Mouse (Mus musculus) erythroblast, adult 5-6 weeks (primary cell): ENCODE results near the gene Psmd9. TPM values are rescaled to one million over a fixed set of nuclear protein-coding genes. Genes with fewer than 3 reads are reported as not detected.

Source experiments
- ATAC-seq: replicated peaks from 2 replicates; pipeline ENCODE4 v1.8.0; 2016; ENCODE audit warnings: moderate number of reproducible peaks, mild to moderate bottlenecking, moderate TSS enrichment, inconsistent platforms; ENCODE audit not compliant: poor library complexity, low FRiP score, severe bottlenecking
- total RNA-seq, 2 experiments: library from RNA; stranded (forward) in 1 of 2; stranded (reverse) in 1 of 2; fragments of 150-400 nt in 1 of 2; fragments of 200-764, 138-1000 nt in 1 of 2; gene quantifications; 2 replicates each; pipeline versions ENCODE4 v1.2.3 to v1.2.4; 2015 to 2017; ENCODE audit warnings: low replicate concordance in 2 of 2

Gene Psmd9
- total RNA-seq (2015; ENCODE audit: low replicate concordance) (6.9 and 25.5 TPM in 2 replicates), total RNA-seq (2017; ENCODE audit: low replicate concordance) (13.8 and 28.7 TPM in 2 replicates)

DNA sequence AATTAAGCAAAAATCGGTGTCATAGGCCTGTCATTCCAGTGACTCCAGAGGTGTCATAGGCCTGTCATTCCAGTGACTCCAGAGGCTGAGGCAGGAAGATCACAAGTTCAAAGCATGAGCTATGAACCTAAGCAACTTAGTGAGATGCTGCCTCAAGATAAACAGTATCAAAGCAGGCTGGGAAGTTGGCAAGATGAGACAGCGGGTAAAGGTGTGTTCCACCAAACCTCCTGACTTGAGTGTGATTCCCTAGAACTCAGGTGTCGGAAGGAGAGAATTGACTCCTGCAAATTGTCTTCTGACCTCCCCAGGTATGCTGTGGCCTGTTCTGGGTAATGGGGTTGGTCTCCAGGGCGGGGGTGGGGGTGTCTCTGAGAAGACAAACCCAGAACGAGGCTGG is at the start of gene Psmd9:
Gene Psmd9 (plus strand): TSS at position 130 of the 400 bp plus-strand sequence.
- ATAC-seq = no peak

DNA sequence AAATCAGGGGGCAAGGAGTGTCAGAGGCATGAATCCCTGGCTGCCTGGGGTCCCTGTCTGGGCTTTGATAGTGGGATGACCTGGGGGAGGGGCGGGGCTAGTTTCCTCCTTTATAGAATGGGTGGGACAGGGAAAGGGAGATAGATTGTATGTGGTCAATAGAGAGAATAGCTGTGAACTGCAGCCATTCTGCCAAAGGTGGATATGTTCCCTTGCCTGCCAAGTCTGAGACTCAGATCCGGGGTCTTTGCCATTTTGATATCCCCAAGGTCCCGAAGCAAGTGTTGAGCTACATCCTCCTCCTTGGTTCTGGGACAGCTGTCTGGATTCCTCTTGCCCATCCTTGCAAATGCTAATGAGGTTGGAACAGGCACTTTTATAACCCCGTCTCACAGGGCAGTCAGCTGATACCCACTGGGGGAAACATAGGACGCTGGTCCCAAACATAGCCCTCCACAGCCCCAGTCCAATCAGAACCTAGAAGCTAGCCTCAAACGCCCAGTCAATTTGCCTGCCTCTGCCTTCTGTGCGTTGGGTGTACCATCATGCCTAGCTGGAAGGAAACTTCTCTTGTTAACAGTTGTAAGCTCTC is 48.5 kb upstream of the Psmd9 start:
- no peak for ATAC-seq

DNA sequence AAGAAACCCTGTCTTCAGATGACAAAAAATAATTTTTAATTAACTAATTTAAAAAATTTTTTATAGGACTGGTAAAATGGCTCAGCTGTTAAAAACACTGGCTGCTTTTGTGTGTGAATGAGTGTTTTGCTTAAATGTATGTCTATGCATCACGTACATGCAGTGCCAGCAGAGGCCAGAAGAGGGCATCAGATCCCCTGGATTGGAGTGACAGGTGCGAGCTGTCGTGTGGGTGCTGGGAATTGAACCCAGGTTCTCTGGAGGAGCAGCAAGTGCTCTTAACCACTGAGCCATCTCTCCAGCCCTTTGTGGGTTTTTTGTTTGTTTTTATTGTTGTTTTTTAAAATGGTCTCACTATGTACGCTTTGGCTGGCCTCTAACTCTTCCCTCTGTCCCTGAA is 47.0 kb upstream of the Psmd9 start:
- ATAC-seq = no peak

DNA sequence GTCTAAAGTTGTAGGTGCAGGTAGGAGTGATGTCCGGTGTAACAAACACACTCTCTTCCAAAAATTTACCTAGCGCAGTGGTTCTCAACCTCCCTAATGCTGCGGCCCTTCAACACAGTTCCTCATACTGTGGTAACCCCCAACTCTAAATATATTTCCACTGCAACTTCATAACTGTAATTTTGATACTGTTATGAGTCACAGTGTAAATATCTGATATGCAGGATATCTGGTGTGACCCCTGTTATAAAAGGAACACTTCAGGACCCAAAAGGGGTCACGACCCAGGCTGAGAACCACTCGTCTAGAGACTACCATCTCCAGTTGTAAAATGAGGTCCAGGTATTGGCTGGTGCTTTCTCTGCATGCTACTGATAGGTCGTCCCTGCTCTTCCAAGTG is 44.1 kb upstream of the Psmd9 start:
- ATAC-seq = no peak

DNA sequence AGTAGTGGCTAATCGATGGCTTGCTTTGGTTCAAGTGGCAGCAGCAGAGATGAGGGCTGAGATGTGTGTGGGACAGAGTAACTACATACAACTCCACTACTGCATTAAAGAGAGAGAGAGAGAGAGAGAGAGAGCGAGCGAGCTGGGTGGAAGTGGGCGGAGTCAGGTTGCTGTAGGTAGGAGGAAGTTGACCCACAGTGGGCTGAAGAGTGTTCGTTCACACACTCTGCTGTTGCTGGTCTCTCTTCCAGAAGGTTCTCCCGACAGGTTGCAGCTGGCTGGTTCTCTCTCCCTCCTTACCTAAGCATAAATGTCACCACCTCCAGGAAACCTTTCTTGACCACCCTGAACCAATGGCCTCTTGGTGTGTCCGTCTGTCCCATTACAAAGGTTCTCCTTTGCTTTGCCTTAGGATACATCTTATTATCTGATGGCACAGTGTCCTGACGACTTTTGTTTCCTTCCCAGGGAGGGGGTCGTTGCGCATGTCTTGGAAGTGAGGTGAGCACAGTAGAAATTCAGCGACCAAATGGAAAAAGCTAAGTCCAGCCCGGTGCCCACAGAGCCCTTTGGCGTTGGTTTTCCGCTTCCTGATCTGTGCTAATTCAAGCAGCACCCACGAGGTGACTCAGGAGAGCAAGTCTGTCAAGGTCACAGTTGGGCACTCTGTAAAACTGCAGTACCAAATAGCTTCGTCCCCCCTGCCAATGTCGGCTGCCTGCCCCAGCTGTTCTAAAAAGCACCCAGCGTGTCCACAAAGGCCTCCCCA is 43.4 kb upstream of the Psmd9 start:
- peak; percentile 37; the same call in 1 of the 2 replicates for ATAC-seq

DNA sequence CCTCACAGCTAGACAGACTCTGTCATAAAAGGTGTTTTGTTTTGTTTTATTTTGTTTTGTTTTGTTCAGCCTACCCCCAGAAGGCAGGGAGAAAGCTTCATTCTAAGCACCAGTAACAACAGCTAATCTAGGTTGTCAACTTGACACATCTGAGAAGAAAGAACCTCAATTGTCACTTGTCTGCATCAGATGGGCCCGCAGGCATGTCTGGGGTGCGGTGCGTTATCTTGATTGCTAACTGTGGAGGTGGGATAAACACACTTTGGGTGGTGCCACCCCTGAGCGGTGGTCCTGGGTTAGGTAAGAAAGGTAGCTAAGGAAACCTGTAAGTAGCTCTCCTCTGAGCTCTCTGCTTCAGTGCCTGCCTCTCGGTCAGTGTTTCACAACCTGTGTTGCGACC is 42.2 kb upstream of the Psmd9 start:
- no peak for ATAC-seq

DNA sequence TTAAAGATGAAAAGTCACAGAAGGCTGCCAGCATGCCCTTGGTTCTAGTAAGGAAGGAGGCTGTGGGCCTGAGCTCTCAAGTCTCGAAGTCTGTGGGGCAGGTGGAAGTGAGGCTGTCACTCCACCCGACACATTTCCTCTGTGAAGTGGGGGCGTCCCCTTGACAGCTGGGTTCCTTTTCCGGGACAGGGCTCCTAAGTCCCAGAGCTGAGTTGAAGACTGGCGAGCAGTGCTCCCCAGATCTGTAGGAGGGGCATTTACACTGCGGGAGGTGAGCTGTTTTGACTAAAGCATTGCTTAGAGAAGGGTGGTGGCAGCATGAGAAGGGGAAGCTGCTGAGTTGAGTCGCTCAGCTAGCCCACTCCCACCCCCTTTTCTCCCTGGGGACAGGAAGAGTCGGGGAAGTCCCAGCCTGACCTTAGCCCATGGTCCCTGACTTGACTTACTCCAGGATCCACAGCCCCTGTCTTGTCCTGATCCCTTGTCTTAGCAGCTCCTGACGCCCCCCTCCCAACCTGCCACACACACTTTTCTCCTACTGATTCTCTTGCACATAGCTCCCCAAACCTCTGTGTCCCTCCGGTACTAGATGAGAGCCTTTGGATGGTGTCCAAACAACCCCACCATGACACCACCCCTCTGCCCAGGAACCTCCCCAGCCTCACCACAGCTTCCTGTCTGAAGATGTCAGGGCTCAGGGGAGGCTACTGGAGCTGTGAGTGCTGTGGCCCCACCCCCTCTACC is 40.6 kb upstream of the Psmd9 start:
- no peak for ATAC-seq

DNA sequence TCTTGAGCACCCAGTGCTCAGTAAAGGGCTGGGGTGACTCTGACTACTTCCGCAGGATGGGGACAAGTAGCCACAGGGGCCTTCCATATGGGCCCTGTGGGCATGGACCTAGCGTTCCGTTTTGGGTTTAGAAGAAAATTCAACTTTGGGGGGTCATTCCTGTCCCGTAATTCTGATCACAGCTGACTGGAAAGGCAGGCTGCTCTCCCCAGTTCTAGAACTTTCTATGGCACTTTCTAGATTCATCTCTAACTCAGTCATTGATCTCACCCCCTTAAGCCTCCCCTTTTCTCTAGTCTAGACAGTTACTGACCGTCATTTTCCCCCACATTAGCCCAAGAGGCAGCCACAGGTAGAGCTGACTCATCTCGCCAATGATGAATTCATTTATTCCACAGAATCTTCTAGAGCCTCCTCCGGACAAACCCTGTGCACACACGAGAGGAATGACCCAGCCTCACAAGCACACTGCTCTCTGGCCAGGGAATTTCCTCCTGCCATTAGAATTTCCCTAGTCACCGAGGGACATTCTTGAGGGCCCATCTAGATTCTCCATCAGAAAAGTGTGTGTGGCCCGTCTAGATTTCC is 39.9 kb upstream of the Psmd9 start:
- no peak for ATAC-seq

DNA sequence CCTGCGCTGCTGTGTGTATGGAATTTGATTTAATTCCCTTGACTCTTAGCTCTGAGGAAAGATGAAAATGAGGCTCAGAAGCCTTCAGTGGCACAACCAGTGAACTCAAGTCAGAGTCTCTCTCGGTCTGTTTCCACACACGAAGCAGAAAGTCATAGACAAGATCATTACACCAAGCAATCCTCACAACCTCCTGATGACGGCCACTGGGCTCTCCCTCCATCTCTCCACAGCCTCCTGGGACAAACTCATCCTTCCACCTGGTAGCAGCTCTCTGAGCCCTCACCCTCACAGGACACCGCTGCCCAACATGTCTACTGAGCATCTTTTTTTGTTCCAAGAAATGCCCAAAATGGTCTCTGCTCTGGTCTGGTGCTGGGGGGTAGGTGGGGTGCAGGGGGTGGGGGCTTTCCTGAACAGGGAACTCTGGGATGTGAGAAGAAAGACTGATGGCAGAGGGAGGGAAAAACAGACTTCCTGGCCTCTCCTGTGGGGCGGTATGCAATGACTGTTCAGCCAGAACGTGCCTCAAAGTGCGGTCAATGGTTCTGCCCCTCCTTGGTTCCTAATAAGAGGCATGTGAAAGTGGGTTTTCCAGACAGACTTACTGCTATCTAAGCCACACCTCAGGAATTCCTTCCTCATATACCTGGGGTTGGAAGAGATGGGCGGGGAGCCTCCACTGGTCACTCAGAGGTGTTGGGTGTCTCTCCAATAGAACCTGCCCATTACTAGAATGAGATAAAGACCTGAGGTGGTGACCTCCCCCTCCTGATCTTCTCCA is 39.0 kb upstream of the Psmd9 start:
- ATAC-seq = no peak

DNA sequence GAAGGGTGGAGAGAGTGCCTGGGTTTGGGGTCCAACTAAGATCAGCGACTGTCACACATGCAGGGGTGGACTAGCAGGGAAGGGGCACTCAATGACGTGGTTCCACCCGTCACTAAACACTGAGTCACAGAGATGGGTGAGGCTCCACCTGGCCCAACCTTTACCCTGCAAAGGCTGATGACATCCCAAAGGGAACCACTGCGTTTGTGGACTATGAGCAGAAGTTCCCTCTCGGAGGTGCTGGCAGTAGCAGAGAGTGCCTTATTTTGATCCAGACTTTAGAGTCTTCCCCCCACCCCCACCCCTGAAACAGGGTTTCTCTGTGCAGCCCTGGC is 38.4 kb upstream of the Psmd9 start:
- no peak for ATAC-seq

DNA sequence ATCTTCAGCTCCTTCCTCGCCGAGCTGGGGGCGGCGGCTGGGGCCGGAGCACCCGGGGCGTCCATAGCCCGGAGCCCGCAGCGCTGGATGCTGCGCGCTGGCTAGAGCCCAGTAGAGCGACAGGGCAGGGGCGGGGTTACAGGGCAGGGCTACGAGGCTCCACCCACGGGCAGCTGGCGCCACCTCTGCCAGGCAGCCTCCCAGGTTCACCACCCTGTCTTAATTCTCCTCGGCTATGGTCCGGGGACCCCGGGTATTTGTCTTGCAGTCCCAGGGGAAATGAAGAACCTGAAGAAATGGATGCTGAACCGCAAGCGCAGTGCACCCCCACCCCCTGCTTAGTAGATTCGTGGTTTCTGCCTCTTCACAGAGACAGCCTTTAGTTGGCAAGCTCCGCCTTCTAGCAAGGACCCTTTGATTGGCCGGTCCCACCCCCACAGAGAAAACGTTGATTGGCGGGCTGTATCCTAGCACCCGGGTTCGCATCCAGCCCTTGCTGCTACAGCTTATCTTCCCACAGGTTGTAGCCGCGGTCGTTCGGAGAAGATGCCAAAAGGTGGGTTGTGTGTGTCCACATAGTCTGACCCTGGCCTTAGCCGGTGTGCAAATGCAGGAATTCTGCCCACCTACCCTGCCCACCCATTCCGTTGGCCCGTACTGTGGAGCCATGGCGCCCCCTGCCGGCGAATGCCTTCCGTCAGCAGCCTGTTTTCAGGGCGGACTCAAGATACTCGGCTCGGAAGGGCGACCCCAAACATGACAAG is 36.7 kb upstream of the Psmd9 start, which contains the start of gene Rhof:
Gene Rhof (minus strand): TSS at position 385 of the 764 bp plus-strand sequence.
- peak; percentile 66 for ATAC-seq

DNA sequence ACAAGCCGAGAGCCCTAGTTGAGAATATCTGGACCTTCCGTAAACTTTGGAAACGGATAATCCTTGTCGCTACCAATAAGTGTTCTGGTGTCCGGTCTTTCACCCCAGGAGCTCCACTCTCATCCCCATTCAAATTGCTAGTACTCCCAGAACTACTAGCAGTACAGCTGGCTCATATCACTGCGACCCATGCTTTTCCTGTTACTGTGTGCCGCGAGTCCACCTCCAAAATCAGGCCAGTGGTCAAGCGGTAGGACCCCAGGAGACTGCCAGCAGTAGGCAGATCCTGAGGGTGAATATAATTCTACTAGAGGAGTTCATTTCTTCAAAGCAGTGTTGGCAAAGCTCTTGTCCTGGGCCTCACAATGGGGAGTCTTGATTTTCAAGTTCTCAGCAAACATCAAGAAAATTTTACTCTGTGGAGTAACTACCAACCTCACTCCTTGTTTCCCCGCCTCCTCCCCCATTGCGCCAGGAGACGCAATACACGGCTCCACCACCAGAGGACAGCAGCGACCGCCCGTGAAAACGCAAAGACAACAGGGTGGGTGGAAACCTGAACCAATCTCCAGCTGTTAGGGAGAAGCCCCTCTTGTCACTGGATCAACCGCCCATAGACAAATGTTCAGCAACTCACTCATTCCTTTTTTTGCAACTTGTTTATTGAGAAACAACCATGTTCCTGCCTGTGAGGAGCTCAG is 36.0 kb upstream of the Psmd9 start:
- ATAC-seq = peak; percentile 38

DNA sequence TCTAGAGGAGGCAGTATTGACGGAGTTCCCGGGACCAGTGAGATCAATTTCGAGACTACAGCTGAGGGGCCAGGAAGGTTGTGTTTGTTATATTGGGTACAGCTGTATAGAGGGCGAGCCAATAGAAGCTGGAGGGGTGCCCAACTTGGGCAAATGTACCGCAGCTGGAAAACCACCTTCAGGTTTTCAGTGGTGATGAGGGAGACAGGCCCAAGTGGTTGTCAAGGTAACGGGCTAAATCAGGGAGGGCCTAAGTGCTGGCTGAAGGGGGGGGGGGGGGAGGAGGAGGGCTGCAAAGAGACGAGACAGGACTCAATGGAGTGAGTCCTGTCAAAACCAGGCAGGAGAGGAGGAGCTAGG is 35.4 kb upstream of the Psmd9 start:
- no peak for ATAC-seq

DNA sequence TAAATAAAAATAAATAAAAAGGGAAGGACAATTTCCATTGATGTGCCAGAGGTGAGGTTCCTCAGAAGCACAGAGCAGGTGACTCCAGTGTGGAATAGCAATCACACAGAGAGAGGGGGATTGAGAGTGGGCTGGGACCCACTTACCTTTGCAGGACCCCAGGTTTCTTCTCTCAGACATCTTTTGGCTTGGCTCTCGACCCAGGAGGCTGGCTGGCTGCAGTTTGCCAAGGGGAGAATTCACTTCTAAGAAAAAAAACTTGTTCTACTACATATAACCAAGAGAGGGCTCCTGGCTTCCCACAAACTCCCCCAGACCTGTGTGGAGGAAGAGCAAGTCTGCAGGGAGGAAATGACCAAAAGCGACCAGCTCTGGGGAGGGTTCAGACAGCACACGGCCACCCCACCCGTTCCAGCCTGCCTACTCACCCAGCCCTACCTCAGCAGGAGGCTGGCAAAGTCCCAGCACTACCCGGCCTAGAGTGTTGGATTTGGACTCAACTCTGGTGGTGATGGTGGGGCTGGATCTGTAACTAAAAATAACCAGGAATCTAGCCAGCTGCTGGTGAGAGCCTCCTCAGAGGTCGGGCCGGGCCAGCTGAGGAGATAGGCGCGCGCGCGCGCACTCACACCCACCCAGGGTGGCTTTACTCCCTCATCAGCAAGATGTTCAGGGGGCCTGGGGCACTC is 34.9 kb upstream of the Psmd9 start:
- no peak for ATAC-seq

DNA sequence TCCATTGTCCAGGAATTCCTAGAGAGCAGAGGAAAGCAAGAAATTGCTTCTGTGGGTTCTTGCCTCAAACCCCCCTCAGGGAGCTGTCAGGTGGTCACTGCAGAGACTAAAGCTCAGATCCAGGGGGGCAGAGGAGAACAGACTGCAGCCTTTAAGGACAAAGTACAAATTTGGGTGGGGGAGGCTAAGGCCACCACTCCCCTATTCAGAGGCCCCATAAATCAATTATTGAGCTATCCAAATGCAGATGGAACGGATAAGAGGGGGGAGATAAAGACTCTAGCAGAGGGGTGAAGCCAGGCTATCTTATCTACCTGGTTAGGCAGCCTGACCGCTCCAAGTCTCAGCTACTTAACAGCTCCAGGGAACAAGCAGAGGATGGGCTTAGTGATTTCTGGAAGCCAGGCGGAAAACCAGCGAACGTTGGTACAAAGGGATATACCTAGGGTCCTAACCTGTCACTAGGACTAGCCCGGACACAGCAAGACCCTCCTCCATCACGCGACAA is 34.3 kb upstream of the Psmd9 start:
- ATAC-seq = no peak

DNA sequence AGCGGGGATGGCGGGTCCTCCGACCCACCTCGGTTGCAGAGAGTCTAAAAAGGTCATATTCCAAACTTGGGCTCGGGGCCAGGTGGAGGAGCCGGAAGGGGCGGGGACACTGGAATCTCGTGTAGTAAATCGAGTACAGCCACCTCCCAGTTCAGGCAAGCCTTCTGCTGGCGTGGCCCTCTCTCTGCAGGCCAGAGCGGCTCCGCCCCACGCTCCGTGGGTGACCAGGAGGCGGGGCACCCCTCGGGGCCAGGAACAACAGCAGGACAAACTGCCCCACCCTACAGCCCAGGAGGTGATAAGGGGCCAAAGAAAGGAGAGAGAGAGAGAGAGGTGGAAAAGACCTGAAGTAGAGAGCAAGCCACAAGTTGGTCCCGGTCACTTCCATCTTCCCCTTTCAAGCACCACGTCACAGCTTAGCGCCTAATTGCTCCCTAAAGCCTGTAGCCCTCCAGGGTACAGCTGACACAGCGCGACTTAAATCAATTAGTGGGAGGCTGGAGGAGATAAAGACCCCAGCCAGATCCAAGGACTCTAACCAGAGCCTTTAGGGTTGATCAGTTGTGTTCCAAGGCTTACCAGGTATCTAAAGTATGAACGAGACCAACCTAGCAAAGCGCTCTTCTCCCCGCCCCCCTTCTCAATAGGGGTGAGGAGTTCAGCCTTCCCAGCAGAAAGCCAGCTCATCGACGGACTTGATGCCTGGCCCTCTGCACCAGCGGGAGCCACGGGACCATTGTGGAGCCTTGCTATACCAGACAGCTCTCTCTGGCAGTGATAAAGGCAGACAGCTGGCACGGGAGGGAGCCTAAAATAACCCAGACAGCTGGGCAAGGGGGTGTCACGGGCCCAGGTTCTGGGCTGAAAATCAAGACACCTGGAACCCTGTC is 33.5 kb upstream of the Psmd9 start:
- peak; percentile 36 for ATAC-seq
